Mouse (Mus musculus): Measurements from ENCODE around the gene Adgrg5. TPM values are rescaled to one million over a fixed set of nuclear protein-coding genes. Genes with fewer than 3 reads are reported as not detected.

Gene Adgrg5
- polyA plus RNA-seq, 1 experiment from 2014 or later = 0.25 TPM

- Histone ChIP-seq H3K9ac (no peak overlapping the region), H3K27me3 (no peaks in the 10 kb centered on the region)
- WGBS = 81% methylated on average over 4 of the region's 4 CpGs
These were observed 66.2 kb downstream of the Adgrg5 start for GRCm38 (mm10) chr8:94989711-94990110.

GRCm38 (mm10) chr8:94990598-94991453 is 67.3 kb downstream of the Adgrg5 start:
- no peak overlapping the region for H3K4me3 ChIP-seq
- no peak overlapping the region for H3K9ac ChIP-seq
- 69% methylated on average over 11 of the region's 11 CpGs for WGBS
- no peak overlapping the region for H3K4me2 ChIP-seq
- H3K9me3 ChIP-seq = no peaks in the 10 kb centered on the region
- peaks cover 80% of the 10 kb centered on the region for H3K4me1 ChIP-seq (replicated peaks)
- no peaks in the 10 kb centered on the region for H3K36me3 ChIP-seq
- ATAC-seq (ENCODE audit: low FRiP score, low read depth) = no peak
- H3K27ac ChIP-seq (replicated peaks) = peak overlapping the region; percentile 93
- no peaks in the 10 kb centered on the region for H3K27me3 ChIP-seq

More at GRCm38 (mm10) chr8:94989711-94990110, 66.2 kb downstream of the Adgrg5 start:
- no peak for ATAC-seq (ENCODE audit: low FRiP score, low read depth)
- H3K36me3 ChIP-seq = no peaks in the 10 kb centered on the region
- H3K4me3 ChIP-seq = no peak overlapping the region
- H3K27ac ChIP-seq (replicated peaks) = no peak overlapping the region
- H3K4me1 ChIP-seq (replicated peaks) = peaks cover 76% of the 10 kb centered on the region
- no peak overlapping the region for H3K4me2 ChIP-seq
- no peaks in the 10 kb centered on the region for H3K9me3 ChIP-seq

GRCm38 (mm10) chr8:94991454-94991994 is 68.0 kb downstream of the Adgrg5 start:
- Histone ChIP-seq H3K4me3 (no peak overlapping the region), H3K27me3 (no peaks in the 10 kb centered on the region), H3K9ac (no peak overlapping the region), H3K27ac (replicated peaks) (peak overlapping the region; percentile 93), H3K9me3 (no peaks in the 10 kb centered on the region), H3K4me1 (replicated peaks) (peaks cover 81% of the 10 kb centered on the region), H3K36me3 (no peaks in the 10 kb centered on the region), H3K4me2 (no peak overlapping the region)
- WGBS = 73% methylated on average over 9 of the region's 9 CpGs
- no peak for ATAC-seq (ENCODE audit: low FRiP score, low read depth)

DNA sequence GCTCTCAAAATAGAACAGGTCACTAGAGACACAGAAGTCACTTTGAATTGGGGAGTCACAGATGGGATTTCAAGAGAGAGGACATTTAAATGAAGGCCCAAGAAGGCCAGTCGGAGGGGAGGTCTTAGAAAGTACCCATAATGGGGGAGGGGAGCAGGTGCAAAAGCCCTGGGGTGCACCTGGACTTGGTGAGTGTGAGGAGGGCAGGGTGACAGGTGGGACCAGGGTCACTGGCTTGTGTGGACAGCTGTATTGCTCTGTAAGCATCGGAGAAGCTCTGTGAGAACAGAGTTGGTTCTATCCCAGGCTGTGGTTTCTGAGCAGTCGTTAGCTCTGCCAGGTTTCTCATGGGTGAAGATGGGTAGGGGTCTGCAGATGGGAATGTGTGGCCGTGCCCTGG is 68.5 kb downstream of the Adgrg5 start:
- Histone ChIP-seq H3K4me3 (no peak overlapping the region), H3K4me1 (replicated peaks) (peaks cover 81% of the 10 kb centered on the region), H3K9ac (no peak overlapping the region), H3K9me3 (no peaks in the 10 kb centered on the region), H3K4me2 (no peak overlapping the region), H3K27me3 (no peaks in the 10 kb centered on the region), H3K36me3 (no peaks in the 10 kb centered on the region), H3K27ac (replicated peaks) (peak overlapping the region; percentile 93)
- no peak for ATAC-seq (ENCODE audit: low FRiP score, low read depth)
- 61% methylated on average over 4 of the region's 4 CpGs for WGBS

DNA sequence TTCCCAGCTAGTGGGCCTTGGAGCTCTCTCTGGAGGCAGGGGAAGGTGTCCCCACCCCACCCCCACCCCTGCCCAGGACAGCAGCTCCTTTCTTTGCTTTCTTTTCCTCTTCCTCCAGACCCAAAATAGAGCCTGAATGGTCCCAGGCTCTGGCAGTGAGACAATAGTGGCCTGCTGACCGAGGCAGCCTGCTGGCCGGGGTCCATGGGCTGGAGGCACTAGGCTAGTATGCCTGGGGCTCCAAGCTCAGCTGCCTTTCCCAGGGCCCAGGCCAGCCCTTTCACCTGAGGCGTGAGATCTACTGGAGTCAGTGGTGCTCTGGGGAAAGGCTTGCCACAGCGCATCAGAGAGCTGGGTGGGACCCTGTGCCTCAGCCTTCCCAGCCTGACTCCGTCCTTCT is 69.0 kb downstream of the Adgrg5 start:
- peak overlapping the region; percentile 93 for H3K27ac ChIP-seq (replicated peaks)
- WGBS = 24% methylated on average over 5 of the region's 5 CpGs
- no peak overlapping the region for H3K9ac ChIP-seq
- H3K36me3 ChIP-seq = no peaks in the 10 kb centered on the region
- H3K9me3 ChIP-seq = no peaks in the 10 kb centered on the region
- H3K4me2 ChIP-seq = 0 out of 2 replicates have a peak overlapping the region, but pooled peaks have one; percentile 66
- H3K27me3 ChIP-seq = no peaks in the 10 kb centered on the region
- H3K4me3 ChIP-seq = no peak overlapping the region
- peaks cover 81% of the 10 kb centered on the region for H3K4me1 ChIP-seq (replicated peaks)
- ATAC-seq (ENCODE audit: low FRiP score, low read depth) = peak; percentile 35

Other genes starting within 250 kb of the Adgrg5 start
- 1.7 and 2.4 TPM in 2 replicates for gene Pllp, start 227.4 kb upstream of the Adgrg5 start, polyA plus RNA-seq (2015; fragmentation: Nextera tagmentation; extraction: Ambion mirVana)
- gene Ccl22, start 178.1 kb upstream of the Adgrg5 start, polyA plus RNA-seq (2015; fragmentation: Nextera tagmentation; extraction: Ambion mirVana) = not detected in 2 replicates
- gene Cx3cl1, start 151.7 kb upstream of the Adgrg5 start, polyA plus RNA-seq (2015; fragmentation: Nextera tagmentation; extraction: Ambion mirVana) = 38.3 and 46.3 TPM in 2 replicates
- 0.46 and 0.87 TPM in 2 replicates for gene Ccl17, start 113.2 kb upstream of the Adgrg5 start, polyA plus RNA-seq (2015; fragmentation: Nextera tagmentation; extraction: Ambion mirVana)
- 57.6 and 59.6 TPM in 2 replicates for gene Coq9, start 85.4 kb upstream of the Adgrg5 start, polyA plus RNA-seq (2015; fragmentation: Nextera tagmentation; extraction: Ambion mirVana)
- 194 and 197 TPM in 2 replicates for gene Ciapin1, start 85.3 kb upstream of the Adgrg5 start, polyA plus RNA-seq (2015; fragmentation: Nextera tagmentation; extraction: Ambion mirVana)
- 111 TPM in 2 replicates for gene Polr2c, start 66.2 kb upstream of the Adgrg5 start, polyA plus RNA-seq (2015; fragmentation: Nextera tagmentation; extraction: Ambion mirVana)
- gene Dok4, start 47.4 kb upstream of the Adgrg5 start, polyA plus RNA-seq (2015; fragmentation: Nextera tagmentation; extraction: Ambion mirVana) = 84.1 and 88.9 TPM in 2 replicates
- 6.6 and 7.6 TPM in 2 replicates for gene Ccdc102a, start 5.6 kb upstream of the Adgrg5 start, polyA plus RNA-seq (2015; fragmentation: Nextera tagmentation; extraction: Ambion mirVana)
- gene Adgrg1, start 51.1 kb downstream of the Adgrg5 start, polyA plus RNA-seq (2015; fragmentation: Nextera tagmentation; extraction: Ambion mirVana) = 116 and 122 TPM in 2 replicates
- gene Adgrg3, start 94.0 kb downstream of the Adgrg5 start, polyA plus RNA-seq (2015; fragmentation: Nextera tagmentation; extraction: Ambion mirVana) = 0.79 and 0.95 TPM in 2 replicates
- gene Drc7, start 131.4 kb downstream of the Adgrg5 start, polyA plus RNA-seq (2015; fragmentation: Nextera tagmentation; extraction: Ambion mirVana) = 2.1 and 2.4 TPM in 2 replicates
- 42.2 and 49.9 TPM in 2 replicates for gene Katnb1, start 157.5 kb downstream of the Adgrg5 start, polyA plus RNA-seq (2015; fragmentation: Nextera tagmentation; extraction: Ambion mirVana)